Mouse (Mus musculus) erythroblast, embryonic 14.5 days (primary cell): ENCODE data around the gene Spdya.

Experiments used
- GATA1 ChIP-seq: IDR thresholded peaks from 2 replicates; pipeline ENCODE4 v1.6.1; 2012; ENCODE audit warnings: low read length, inconsistent platforms, mixed read lengths
- TAL1 ChIP-seq: IDR thresholded peaks from 3 replicates; pipeline ENCODE4 v1.6.1; 2012; ENCODE audit warnings: low read length, inconsistent platforms, mixed read lengths

- TF ChIP-seq GATA1 (no peak), TAL1 (no peak)
Measured at GRCm38 (mm10) chr17:71617974-71618373, 66.1 kb downstream of the Spdya start.
